Mouse (Mus musculus) midbrain, embryonic 16.5 days (tissue): ENCODE results near the gene Arl15. TPM values are rescaled to one million over a fixed set of nuclear protein-coding genes. Genes with fewer than 3 reads are reported as not detected.
A peak's percentile ranks its signal among the peaks of the same experiment; 100 is the strongest.

Experiments
- ATAC-seq: fragments of 200-750 bp; cut with Nextera tagmentation; 2 replicates; pipeline ENCODE4 v1.8.0; 2017; ENCODE audit warnings: moderate TSS enrichment
- H3K27ac ChIP-seq: fragments of 300-500 bp; sonication (generic); 2 replicates; pipeline ENCODE4 v1.5.1; 2014; ENCODE audit warnings: mild to moderate bottlenecking, low read length, mixed read lengths
- H3K27me3 ChIP-seq: fragments of 300-500 bp; sonication (generic); 2 replicates; pipeline ENCODE4 v1.6.1; 2014; ENCODE audit warnings: low read depth, low read length, mixed read lengths; ENCODE audit not compliant: control insufficient read depth, insufficient read depth
- H3K36me3 ChIP-seq: fragments of 300-500 bp; sonication (generic); 2 replicates; pipeline ENCODE4 v1.6.1; 2014; ENCODE audit warnings: mild to moderate bottlenecking, low read length, moderate library complexity, mixed read lengths; ENCODE audit not compliant: control insufficient read depth, insufficient read depth
- H3K4me1 ChIP-seq: fragments of 300-500 bp; sonication (generic); 2 replicates; pipeline ENCODE4 v1.6.1; 2014; ENCODE audit warnings: mild to moderate bottlenecking, low read length, mixed read lengths; ENCODE audit not compliant: control insufficient read depth, insufficient read depth
- H3K4me2 ChIP-seq: fragments of 300-500 bp; sonication (generic); 2 replicates; pipeline ENCODE4 v1.6.1; 2014; ENCODE audit warnings: mild to moderate bottlenecking, low read length, mixed read lengths
- H3K4me3 ChIP-seq: fragments of 300-500 bp; sonication (generic); 2 replicates; pipeline ENCODE4 v1.5.1; 2014; ENCODE audit warnings: low read depth, mild to moderate bottlenecking, low read length, moderate library complexity, mixed read lengths
- H3K9ac ChIP-seq: fragments of 300-500 bp; sonication (generic); 2 replicates; pipeline ENCODE4 v1.6.1; 2014; ENCODE audit warnings: low read depth, low read length, mixed read lengths
- H3K9me3 ChIP-seq: fragments of 300-500 bp; sonication (generic); replicated peaks from 2 replicates; pipeline ENCODE4 v1.6.1; 2014; ENCODE audit warnings: mild to moderate bottlenecking, low read length, mixed read lengths; ENCODE audit not compliant: control insufficient read depth, poor library complexity, severe bottlenecking
- WGBS: fragments of 180-500 bp; shearing (Covaris S2); extraction: QIAGEN DNeasy Blood & Tissue Kit; methylation state at CpG from one replicate; pipeline ENCODE4 v1.1.7; 2014; 5-methylcytosine and 5-hydroxymethylcytosine counted together
- polyA plus RNA-seq: library from polyadenylated mRNA; unstranded; fragments of >200 nt; fragmentation: Nextera tagmentation; extraction: Ambion mirVana; gene quantifications from 2 replicates; pipeline ENCODE4 v1.2.1, GENCODE M21; 2015

Arl15 gene
- polyA plus RNA-seq, 1 experiment from 2014 or later = 17.4 TPM

- Histone ChIP-seq H3K36me3 (no peaks in the 10 kb centered on the region), H3K4me1 (no peaks in the 10 kb centered on the region), H3K4me2 (no peak overlapping the region), H3K4me3 (no peak overlapping the region), H3K27ac (no peak overlapping the region), H3K9ac (no peak overlapping the region), H3K9me3 (no peaks in the 10 kb centered on the region), H3K27me3 (no peaks in the 10 kb centered on the region)
- WGBS = 59% methylated on average over 6 of the region's 6 CpGs
- no peak for ATAC-seq
These were observed 270.7 kb downstream of the Arl15 start for GRCm38 (mm10) chr13:114065012-114065411.

DNA sequence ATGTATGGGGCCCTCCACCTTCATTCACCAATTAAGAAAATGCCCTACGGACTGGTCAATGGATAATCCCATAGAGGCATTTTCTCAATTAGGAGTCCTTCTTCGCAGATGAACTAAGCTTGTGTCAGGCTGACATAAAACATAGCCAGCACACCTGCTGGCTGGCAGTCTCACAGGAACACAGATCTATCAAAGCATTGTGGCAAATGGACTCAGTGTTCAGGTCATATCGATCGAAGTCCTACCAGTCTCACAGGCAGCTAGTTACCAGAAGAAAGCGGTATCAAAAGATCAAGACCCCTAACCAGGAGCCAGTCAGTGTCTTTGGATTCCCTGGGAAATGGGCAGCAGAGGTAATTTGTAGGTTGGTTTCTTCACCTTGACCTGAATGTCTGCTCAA, 274.1 kb downstream of the Arl15 start:
- no peaks in the 10 kb centered on the region for H3K27me3 ChIP-seq
- no peaks in the 10 kb centered on the region for H3K4me1 ChIP-seq
- H3K4me2 ChIP-seq = no peak overlapping the region
- H3K4me3 ChIP-seq = no peak overlapping the region
- 82% methylated on average over 5 of the region's 5 CpGs for WGBS
- ATAC-seq = no peak
- H3K36me3 ChIP-seq = no peaks in the 10 kb centered on the region
- H3K9ac ChIP-seq = no peak overlapping the region
- no peaks in the 10 kb centered on the region for H3K9me3 ChIP-seq
- H3K27ac ChIP-seq = no peak overlapping the region

DNA sequence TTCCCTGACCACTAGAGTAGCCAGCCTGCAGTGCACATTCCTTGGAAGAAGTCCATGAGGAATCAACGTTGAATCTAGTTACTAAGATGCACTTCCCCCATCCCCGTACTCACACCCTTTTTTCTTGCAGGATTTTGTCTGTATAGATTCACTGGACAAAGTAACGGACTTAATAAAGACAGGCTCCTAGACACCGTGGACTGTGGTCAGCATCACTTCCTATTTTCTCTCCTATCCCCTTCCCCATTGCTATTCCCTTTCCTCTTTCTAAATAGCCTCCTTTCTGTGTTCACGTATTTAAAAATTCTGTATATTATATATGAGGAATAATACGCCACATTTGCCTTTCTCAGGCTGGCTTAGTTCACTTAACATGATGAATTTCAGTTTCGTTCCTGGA, 277.1 kb downstream of the Arl15 start:
- Histone ChIP-seq H3K27me3 (no peaks in the 10 kb centered on the region), H3K4me2 (no peak overlapping the region), H3K9me3 (no peaks in the 10 kb centered on the region), H3K4me3 (no peak overlapping the region), H3K4me1 (no peaks in the 10 kb centered on the region), H3K36me3 (no peaks in the 10 kb centered on the region), H3K9ac (no peak overlapping the region), H3K27ac (no peak overlapping the region)
- ATAC-seq = no peak
- 95% methylated on average over 7 of the region's 7 CpGs for WGBS

- no peak for ATAC-seq
- no peaks in the 10 kb centered on the region for H3K9me3 ChIP-seq
- no peak overlapping the region for H3K9ac ChIP-seq
- no peaks in the 10 kb centered on the region for H3K27me3 ChIP-seq
- H3K4me2 ChIP-seq = no peak overlapping the region
- no peak overlapping the region for H3K4me3 ChIP-seq
- H3K36me3 ChIP-seq = no peaks in the 10 kb centered on the region
- no peak overlapping the region for H3K27ac ChIP-seq
- H3K4me1 ChIP-seq = no peaks in the 10 kb centered on the region
- WGBS = 12% methylated on average over 8 of the region's 8 CpGs
These were observed 280.2 kb downstream of the Arl15 start for GRCm38 (mm10) chr13:114074471-114074870.

GRCm38 (mm10) chr13:114075724-114076384, 281.5 kb downstream of the Arl15 start:
- no peak for ATAC-seq
- Histone ChIP-seq H3K9me3 (no peaks in the 10 kb centered on the region), H3K4me3 (no peak overlapping the region), H3K4me2 (no peak overlapping the region), H3K27me3 (no peaks in the 10 kb centered on the region), H3K9ac (no peak overlapping the region), H3K4me1 (no peaks in the 10 kb centered on the region), H3K27ac (no peak overlapping the region), H3K36me3 (no peaks in the 10 kb centered on the region)
- 69% methylated on average over 9 of the region's 9 CpGs for WGBS

DNA sequence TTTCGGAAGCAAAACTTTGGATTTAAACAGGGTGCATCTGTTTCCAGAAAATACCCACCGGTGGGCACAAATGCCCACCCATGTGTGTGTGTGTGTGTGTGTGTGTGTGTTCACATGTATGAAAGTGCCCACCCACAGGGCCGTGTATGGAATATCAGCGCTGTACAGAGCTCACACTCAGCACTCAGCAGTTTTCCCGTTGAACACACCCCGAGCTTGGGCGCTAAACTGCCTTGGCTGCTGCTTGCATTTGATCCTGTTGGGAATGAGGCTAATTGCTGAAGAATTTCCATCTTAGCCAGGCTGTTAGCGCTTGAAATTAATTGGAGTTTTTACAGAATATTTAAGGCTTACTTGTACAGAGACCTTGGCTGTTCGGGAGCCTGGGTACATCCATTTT, 282.9 kb downstream of the Arl15 start:
- WGBS = 75% methylated on average over 9 of the region's 9 CpGs
- H3K9ac ChIP-seq = no peak overlapping the region

GRCm38 (mm10) chr13:114077584-114078270, 283.4 kb downstream of the Arl15 start:
- H3K4me3 ChIP-seq = no peak overlapping the region
- 41% methylated on average over 17 of the region's 17 CpGs for WGBS
- H3K9ac ChIP-seq = 0 out of 2 replicates have a peak overlapping the region, but pooled peaks have one; percentile 16

More for the DNA sequence above, 282.9 kb downstream of the Arl15 start:
- ATAC-seq = peak; percentile 61
- H3K27me3 ChIP-seq = no peaks in the 10 kb centered on the region
- H3K36me3 ChIP-seq = no peaks in the 10 kb centered on the region
- no peaks in the 10 kb centered on the region for H3K4me1 ChIP-seq
- H3K4me3 ChIP-seq = no peak overlapping the region
- no peak overlapping the region for H3K4me2 ChIP-seq
- no peak overlapping the region for H3K27ac ChIP-seq
- no peaks in the 10 kb centered on the region for H3K9me3 ChIP-seq

GRCm38 (mm10) chr13:114078851-114079250, 284.5 kb downstream of the Arl15 start:
- Histone ChIP-seq H3K36me3 (no peaks in the 10 kb centered on the region), H3K9ac (no peak overlapping the region), H3K27me3 (no peaks in the 10 kb centered on the region), H3K4me1 (no peaks in the 10 kb centered on the region), H3K4me3 (no peak overlapping the region), H3K9me3 (no peaks in the 10 kb centered on the region), H3K27ac (no peak overlapping the region), H3K4me2 (no peak overlapping the region)
- WGBS = 87% methylated on average over 4 of the region's 4 CpGs
- no peak for ATAC-seq

More at GRCm38 (mm10) chr13:114077584-114078270, 283.4 kb downstream of the Arl15 start:
- Histone ChIP-seq H3K36me3 (no peaks in the 10 kb centered on the region), H3K4me1 (no peaks in the 10 kb centered on the region), H3K27me3 (no peaks in the 10 kb centered on the region), H3K27ac (no peak overlapping the region), H3K4me2 (no peak overlapping the region), H3K9me3 (no peaks in the 10 kb centered on the region)
- peak; percentile 43 for ATAC-seq

DNA sequence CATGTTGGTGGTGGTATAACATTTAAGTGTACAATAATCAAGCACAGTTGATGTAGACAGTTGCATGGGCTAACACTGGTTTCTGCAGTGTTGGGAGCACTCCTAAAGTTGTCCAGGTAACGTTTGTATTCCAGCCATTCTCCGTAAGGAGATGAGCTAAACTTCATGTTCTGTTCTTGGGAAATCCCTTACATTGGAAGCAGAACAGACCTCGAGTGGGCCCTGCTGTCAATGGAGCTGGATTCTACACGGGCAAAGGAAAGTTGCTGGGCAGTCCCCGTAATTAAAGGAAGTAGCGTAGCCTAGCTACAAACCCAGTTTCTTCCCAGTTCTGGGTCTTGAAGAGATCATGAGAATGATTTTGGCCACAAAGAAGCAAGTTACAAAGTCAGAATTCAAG, 285.4 kb downstream of the Arl15 start:
- H3K9ac ChIP-seq = no peak overlapping the region
- H3K36me3 ChIP-seq = no peaks in the 10 kb centered on the region
- 91% methylated on average over 6 of the region's 6 CpGs for WGBS
- no peak for ATAC-seq
- no peaks in the 10 kb centered on the region for H3K9me3 ChIP-seq
- H3K27ac ChIP-seq = no peak overlapping the region
- H3K4me1 ChIP-seq = no peaks in the 10 kb centered on the region
- H3K27me3 ChIP-seq = no peaks in the 10 kb centered on the region
- H3K4me2 ChIP-seq = no peak overlapping the region
- no peak overlapping the region for H3K4me3 ChIP-seq
